Mouse (Mus musculus) CD4-positive, CD25-positive, alpha-beta regulatory T cell, adult 4 months (primary cell): ENCODE results near the gene Artn. TPM values are rescaled to one million over a fixed set of nuclear protein-coding genes. Genes with fewer than 3 reads are reported as not detected.

ENCODE experiments used
- ATAC-seq: one replicate; pipeline ENCODE4 v1.8.0; 2017
- polyA plus RNA-seq, 2 experiments: library from polyadenylated mRNA; unstranded; fragments of 100-300 nt; shearing (Covaris generic); gene quantifications; one replicate each; pipeline ENCODE4 v1.2.1; 2017

The Artn gene
- polyA plus RNA-seq = not detected

- ATAC-seq = no peak
These were observed at the start of gene Artn for GRCm38 (mm10) chr4:117929391-117929881. TSS of gene Artn (minus strand) at chr4:117929763.

GRCm38 (mm10) chr4:117979181-117979580 is 49.6 kb upstream of the Artn start:
- no peak for ATAC-seq

- no peak for ATAC-seq
These were observed 48.7 kb upstream of the Artn start for GRCm38 (mm10) chr4:117978282-117978681.

- ATAC-seq = no peak
These were observed 48.3 kb upstream of the Artn start for GRCm38 (mm10) chr4:117977841-117978240.

GRCm38 (mm10) chr4:117977371-117977770 is 47.8 kb upstream of the Artn start:
- ATAC-seq = no peak

GRCm38 (mm10) chr4:117975820-117976219 is 46.3 kb upstream of the Artn start:
- no peak for ATAC-seq

- no peak for ATAC-seq
These were observed 45.2 kb upstream of the Artn start for GRCm38 (mm10) chr4:117974719-117975118.

- ATAC-seq = no peak
These were observed 43.4 kb upstream of the Artn start for GRCm38 (mm10) chr4:117972999-117973398.

- no peak for ATAC-seq
These were observed 34.9 kb upstream of the Artn start for GRCm38 (mm10) chr4:117964346-117965025.

GRCm38 (mm10) chr4:117957492-117957891 is 27.9 kb upstream of the Artn start:
- no peak for ATAC-seq

- ATAC-seq = no peak
These were observed 17.9 kb upstream of the Artn start for GRCm38 (mm10) chr4:117947493-117947892.

- no peak for ATAC-seq
These were observed 17.2 kb upstream of the Artn start for GRCm38 (mm10) chr4:117946639-117947305.

GRCm38 (mm10) chr4:117943317-117943716 is 13.8 kb upstream of the Artn start:
- no peak for ATAC-seq

GRCm38 (mm10) chr4:117936964-117937363 is 7.4 kb upstream of the Artn start:
- ATAC-seq = no peak

GRCm38 (mm10) chr4:117934081-117934480 is 4.5 kb upstream of the Artn start:
- no peak for ATAC-seq

- ATAC-seq = no peak
These were observed 3.7 kb upstream of the Artn start for GRCm38 (mm10) chr4:117933248-117933647.

- no peak for ATAC-seq
These were observed 793 bp downstream of the Artn start for GRCm38 (mm10) chr4:117928699-117929241.

- no peak for ATAC-seq
These were observed 1.3 kb downstream of the Artn start for GRCm38 (mm10) chr4:117928234-117928633.

- ATAC-seq = no peak
These were observed 2.7 kb downstream of the Artn start for GRCm38 (mm10) chr4:117926545-117927482.

GRCm38 (mm10) chr4:117924916-117925315 is 4.6 kb downstream of the Artn start:
- no peak for ATAC-seq

GRCm38 (mm10) chr4:117923450-117923849 is 6.1 kb downstream of the Artn start:
- no peak for ATAC-seq

- ATAC-seq = no peak
These were observed 8.2 kb downstream of the Artn start for GRCm38 (mm10) chr4:117921358-117921757.

GRCm38 (mm10) chr4:117918762-117919161 is 10.8 kb downstream of the Artn start:
- no peak for ATAC-seq
